Mouse (Mus musculus) embryo, embryonic 10.5 days (tissue): Measurements from ENCODE around the gene St6galnac5.
A peak's percentile ranks its signal among the peaks of the same experiment; 100 is the strongest.

Source experiments
- DNase-seq: peaks from one replicate; pipeline ENCODE4 v3.0.0-alpha.2; 2015; ENCODE audit warnings: low spot score

Gene St6galnac5

GRCm38 (mm10) chr3:152913150-152913549 is 68.9 kb downstream of the St6galnac5 start:
- DNase-seq, result no peak

- no peak for DNase-seq
Measured at GRCm38 (mm10) chr3:152912216-152913101, 69.6 kb downstream of the St6galnac5 start.

GRCm38 (mm10) chr3:152911578-152911977 is 70.5 kb downstream of the St6galnac5 start:
- DNase-seq, result no peak

- no peak for DNase-seq
Measured at GRCm38 (mm10) chr3:152907683-152908082, 74.4 kb downstream of the St6galnac5 start.

GRCm38 (mm10) chr3:152907087-152907486 is 75.0 kb downstream of the St6galnac5 start:
- DNase-seq, result no peak

GRCm38 (mm10) chr3:152905800-152906199 is 76.2 kb downstream of the St6galnac5 start:
- DNase-seq, result no peak

GRCm38 (mm10) chr3:152905026-152905425 is 77.0 kb downstream of the St6galnac5 start:
- no peak for DNase-seq

- no peak for DNase-seq
Measured at GRCm38 (mm10) chr3:152898906-152899305, 83.1 kb downstream of the St6galnac5 start.

GRCm38 (mm10) chr3:152897196-152897595 is 84.8 kb downstream of the St6galnac5 start:
- DNase-seq, result no peak

- DNase-seq, result no peak
Measured at GRCm38 (mm10) chr3:152896111-152896510, 85.9 kb downstream of the St6galnac5 start.

- no peak for DNase-seq
Measured at GRCm38 (mm10) chr3:152894935-152895334, 87.1 kb downstream of the St6galnac5 start.

GRCm38 (mm10) chr3:152888116-152888515 is 93.9 kb downstream of the St6galnac5 start:
- no peak for DNase-seq

- DNase-seq, result no peak
Measured at GRCm38 (mm10) chr3:152886749-152887148, 95.3 kb downstream of the St6galnac5 start.

- no peak for DNase-seq
Measured at GRCm38 (mm10) chr3:152883556-152883955, 98.5 kb downstream of the St6galnac5 start.

- DNase-seq, result no peak
Measured at GRCm38 (mm10) chr3:152881706-152882105, 100.3 kb downstream of the St6galnac5 start.

GRCm38 (mm10) chr3:152880121-152880835 is 101.8 kb downstream of the St6galnac5 start:
- DNase-seq, result peak; percentile 45

GRCm38 (mm10) chr3:152875723-152876290 is 106.2 kb downstream of the St6galnac5 start:
- DNase-seq, result no peak

- no peak for DNase-seq
Measured at GRCm38 (mm10) chr3:152874431-152875355, 107.4 kb downstream of the St6galnac5 start.

GRCm38 (mm10) chr3:152872596-152872995 is 109.5 kb downstream of the St6galnac5 start:
- peak; percentile 29 for DNase-seq

GRCm38 (mm10) chr3:152872054-152872453 is 110.0 kb downstream of the St6galnac5 start:
- no peak for DNase-seq
